Comparison of ENCODE assay signal across 29 mouse cellular contexts in the genomic region with DNA sequence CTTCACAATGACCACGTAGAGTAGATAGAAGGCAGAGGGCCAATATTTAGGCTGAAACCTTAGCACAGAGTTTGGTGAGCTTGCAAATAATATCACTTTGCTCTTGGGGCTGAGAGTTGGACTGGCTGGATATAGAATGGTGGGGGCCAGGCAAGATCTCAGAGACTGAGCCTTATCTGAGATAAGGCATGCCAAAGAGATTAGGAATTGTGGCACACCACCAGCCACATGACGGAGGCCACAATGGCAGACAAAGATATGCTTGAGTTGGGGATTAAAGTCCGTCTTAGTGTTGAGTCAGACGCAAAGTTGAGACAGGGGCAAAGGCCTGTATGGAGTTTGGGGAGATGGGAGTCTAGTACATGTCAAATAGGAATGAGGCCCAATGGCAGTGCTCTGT. TPM values are rescaled to one million over a fixed set of nuclear protein-coding genes. Genes with fewer than 3 reads are reported as not detected.
"Had no signal": no experiment of that assay in that cellular context is flagged by ENCODE, and none has a peak within 500 bp of the region (broad histone marks: within the 10 kb centered on the region; RNA-seq: fewer than 3 reads in every experiment).

No protein-coding gene starts in this region.

- H3K4me2 ChIP-seq: heart, embryonic 11.5 days; heart, embryonic 13.5 days; heart, embryonic 15.5 days; hindbrain, embryonic 13.5 days; hindbrain, embryonic 15.5 days; limb, embryonic 12.5 days; liver, embryonic 13.5 days; liver, embryonic 15.5 days had no signal

- H3K27me3 ChIP-seq: heart, embryonic 13.5 days; heart, embryonic 15.5 days; hindbrain, embryonic 13.5 days; hindbrain, embryonic 15.5 days; limb, embryonic 12.5 days; liver, embryonic 13.5 days; liver, embryonic 15.5 days had no signal

- DNase-seq: gastrocnemius, postnatal 14 days; gastrocnemius, postnatal 36 days; heart, adult 18-20 months; heart, postnatal 14 days; heart, postnatal 36 days; kidney, adult 18-20 months; kidney, adult 8-10 months; kidney, postnatal 10 days; kidney, postnatal 25 days; kidney, postnatal 4 days; liver, embryonic 13.5 days; liver, postnatal 0 days had no signal

- H3K4me3 ChIP-seq: heart, embryonic 13.5 days; heart, embryonic 15.5 days; hindbrain, embryonic 13.5 days; hindbrain, embryonic 15.5 days; layer of hippocampus, adult 2 months; left cerebral cortex, adult 2 months; limb, embryonic 10.5 days; limb, embryonic 12.5 days; liver, embryonic 13.5 days; liver, embryonic 15.5 days had no signal

- H3K9me3 ChIP-seq: heart, embryonic 13.5 days; heart, embryonic 15.5 days; hindbrain, embryonic 13.5 days; hindbrain, embryonic 15.5 days; limb, embryonic 10.5 days; limb, embryonic 12.5 days; liver, embryonic 13.5 days; liver, embryonic 15.5 days had no signal

- H3K27ac ChIP-seq: heart, embryonic 13.5 days; heart, embryonic 15.5 days; hindbrain, embryonic 13.5 days; hindbrain, embryonic 15.5 days; hindbrain, postnatal 0 days; layer of hippocampus, adult 2 months; left cerebral cortex, adult 2 months; limb, embryonic 10.5 days; limb, embryonic 12.5 days; liver, embryonic 13.5 days; liver, embryonic 15.5 days had no signal

- H3K36me3 ChIP-seq: heart, embryonic 13.5 days; heart, embryonic 15.5 days; hindbrain, embryonic 13.5 days; hindbrain, embryonic 15.5 days; limb, embryonic 10.5 days; limb, embryonic 12.5 days; liver, embryonic 13.5 days; liver, embryonic 15.5 days had no signal

- H3K4me1 ChIP-seq: heart, embryonic 13.5 days; heart, embryonic 15.5 days; hindbrain, embryonic 13.5 days; hindbrain, embryonic 15.5 days; limb, embryonic 10.5 days; limb, embryonic 12.5 days; liver, embryonic 13.5 days; liver, embryonic 15.5 days had no signal

- H3K9ac ChIP-seq: heart, embryonic 13.5 days; heart, embryonic 15.5 days; hindbrain, embryonic 13.5 days; hindbrain, embryonic 15.5 days; limb, embryonic 12.5 days; liver, embryonic 13.5 days; liver, embryonic 15.5 days; liver, postnatal 0 days had no signal

- ATAC-seq: hindbrain, postnatal 0 days; liver, postnatal 0 days had no signal

RNA-seq across cellular contexts. Expression of gene C8b, which starts 26.0 kb away (rescaled TPM):
- polyA plus RNA-seq: gonadal fat pad, adult 2 months; heart, postnatal 0 days; hindbrain, embryonic 11.5 days; hindbrain, embryonic 13.5 days; intestine, embryonic 14.5 days; kidney, embryonic 14.5 days; limb, embryonic 10.5 days; limb, embryonic 12.5 days; limb, embryonic 14.5 days had no signal
